Mouse (Mus musculus) brown adipose tissue, adult 24 weeks (tissue): Measurements from ENCODE around the gene Lrrc73. TPM values are rescaled to one million over a fixed set of nuclear protein-coding genes. Genes with fewer than 3 reads are reported as not detected.

Experiments
- H3K27ac ChIP-seq: fragments of 200-500 bp; replicated peaks from 2 replicates; pipeline ENCODE4 v1.5.1; 2012; ENCODE audit warnings: low read depth, mild to moderate bottlenecking, low read length
- H3K4me1 ChIP-seq: fragments of 200-500 bp; 2 replicates; pipeline ENCODE4 v1.6.1; 2012; ENCODE audit warnings: low read length, mixed read lengths; ENCODE audit not compliant: control insufficient read depth, insufficient read depth, insufficient read length
- H3K4me3 ChIP-seq: fragments of 200-500 bp; 2 replicates; pipeline ENCODE4 v1.5.1; 2012; ENCODE audit warnings: low read depth, mild to moderate bottlenecking, low read length, moderate library complexity; ENCODE audit not compliant: insufficient read depth
- polyA plus RNA-seq: library from polyadenylated mRNA; stranded (reverse); fragments of >200 nt; gene quantifications from 2 replicates; pipeline ENCODE4 v1.2.4, GENCODE M21; 2012; ENCODE audit not compliant: missing spikeins, insufficient read depth, insufficient read length

Lrrc73 gene
- not detected in 2 replicates for polyA plus RNA-seq

- no peak within 1 kb of the TSS for H3K27ac ChIP-seq
- peak within 1 kb of the TSS; percentile 49 for H3K4me3 ChIP-seq
- no peaks in the 10 kb centered on the region for H3K4me1 ChIP-seq
Measured at GRCm38 (mm10) chr17:46253452-46254084, at the start of gene Lrrc73. Gene Lrrc73, plus strand, starts transcription at chr17:46253531.

GRCm38 (mm10) chr17:46206676-46207075, 46.7 kb upstream of the Lrrc73 start:
- no peak overlapping the region for H3K27ac ChIP-seq
- H3K4me1 ChIP-seq: no peaks in the 10 kb centered on the region
- no peak overlapping the region for H3K4me3 ChIP-seq

DNA sequence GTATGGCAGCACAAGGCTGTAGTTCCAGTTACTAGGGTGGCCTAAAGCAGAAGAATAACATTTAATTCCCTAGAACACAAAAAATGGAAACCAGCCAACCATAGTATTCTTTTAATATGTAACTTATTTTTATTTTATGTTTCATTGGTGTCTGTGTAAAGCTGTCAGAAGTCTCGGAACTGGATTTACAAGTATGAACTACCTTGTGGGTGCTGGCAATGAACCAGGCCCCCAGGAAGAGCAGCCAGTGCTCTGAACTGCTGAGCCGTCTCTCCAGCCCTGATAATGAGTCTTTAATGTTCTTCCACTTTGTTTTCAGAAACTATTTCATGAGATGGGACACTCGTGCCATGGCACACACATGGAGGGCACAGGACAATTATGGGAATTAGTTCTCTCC, 42.8 kb upstream of the Lrrc73 start:
- H3K27ac ChIP-seq: no peak overlapping the region
- H3K4me1 ChIP-seq: no peaks in the 10 kb centered on the region
- H3K4me3 ChIP-seq: no peak overlapping the region

- H3K4me3 ChIP-seq: no peak overlapping the region
- no peak overlapping the region for H3K27ac ChIP-seq
- no peaks in the 10 kb centered on the region for H3K4me1 ChIP-seq
Measured at GRCm38 (mm10) chr17:46221601-46222000, 31.7 kb upstream of the Lrrc73 start.

GRCm38 (mm10) chr17:46227576-46227975, 25.8 kb upstream of the Lrrc73 start:
- Histone ChIP-seq H3K4me1 (no peaks in the 10 kb centered on the region), H3K27ac (no peak overlapping the region), H3K4me3 (no peak overlapping the region)

GRCm38 (mm10) chr17:46236067-46236466, 17.3 kb upstream of the Lrrc73 start:
- H3K4me1 ChIP-seq: no peaks in the 10 kb centered on the region
- H3K27ac ChIP-seq: no peak overlapping the region
- no peak overlapping the region for H3K4me3 ChIP-seq

- H3K27ac ChIP-seq: no peak overlapping the region
- H3K4me3 ChIP-seq: no peak overlapping the region
- no peaks in the 10 kb centered on the region for H3K4me1 ChIP-seq
Measured at GRCm38 (mm10) chr17:46237079-46237478, 16.3 kb upstream of the Lrrc73 start.

DNA sequence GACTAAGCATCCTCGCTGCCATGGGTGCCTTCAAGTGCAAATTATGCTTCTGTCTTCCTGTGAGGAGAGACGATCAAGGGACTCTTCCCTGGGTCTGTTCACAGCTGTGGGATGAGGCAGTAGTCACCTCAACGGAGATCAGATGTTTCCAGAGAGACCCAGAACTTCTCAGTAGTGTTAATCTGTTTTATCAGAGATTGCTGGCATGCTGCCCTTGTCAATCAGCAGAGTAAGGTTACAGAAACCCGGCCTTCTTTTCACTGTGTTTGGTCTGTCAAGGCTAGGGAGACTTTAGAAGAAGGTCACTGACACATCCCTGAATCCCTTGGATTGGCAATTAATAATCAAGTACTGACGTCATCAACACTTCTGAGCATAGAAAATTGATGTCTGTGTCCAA, 15.9 kb upstream of the Lrrc73 start:
- H3K4me1 ChIP-seq: no peaks in the 10 kb centered on the region
- no peak overlapping the region for H3K4me3 ChIP-seq
- no peak overlapping the region for H3K27ac ChIP-seq

DNA sequence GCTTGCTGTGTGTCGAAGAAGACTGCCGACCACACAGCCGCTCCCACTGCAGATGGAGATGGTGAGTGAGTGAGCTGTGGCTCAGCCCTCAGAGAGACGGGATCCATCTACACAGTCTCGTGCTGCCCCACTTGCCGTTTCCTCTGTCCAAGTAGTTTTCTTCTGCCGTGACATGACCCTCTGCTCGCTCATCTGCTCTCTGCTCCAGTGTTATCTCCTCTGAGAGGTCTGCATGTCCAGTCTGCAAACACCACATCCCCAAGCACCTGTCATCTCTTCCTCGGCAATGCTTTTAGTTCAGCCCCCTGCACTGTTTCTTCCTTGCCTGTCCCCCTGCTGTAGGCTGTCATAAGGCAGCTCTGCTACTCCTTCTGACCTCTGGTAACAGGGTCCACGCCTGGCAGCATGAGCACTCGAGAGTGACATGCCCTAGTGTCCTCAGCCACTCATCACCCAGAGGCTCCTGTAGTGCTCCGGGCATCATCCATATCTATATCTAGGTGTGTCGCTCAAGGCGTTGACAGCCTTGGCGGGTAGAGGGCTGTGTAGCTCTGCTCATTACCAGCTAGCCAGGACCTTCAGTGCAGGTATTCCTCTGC, 13.7 kb upstream of the Lrrc73 start:
- Histone ChIP-seq H3K4me1 (0 out of 2 replicates have a peak, but pooled peaks cover 2% of the 10 kb centered on the region), H3K27ac (no peak overlapping the region), H3K4me3 (no peak overlapping the region)

GRCm38 (mm10) chr17:46241471-46241870, 11.9 kb upstream of the Lrrc73 start:
- no peak overlapping the region for H3K27ac ChIP-seq
- H3K4me3 ChIP-seq: no peak overlapping the region
- H3K4me1 ChIP-seq: 0 out of 2 replicates have a peak, but pooled peaks cover 2% of the 10 kb centered on the region

DNA sequence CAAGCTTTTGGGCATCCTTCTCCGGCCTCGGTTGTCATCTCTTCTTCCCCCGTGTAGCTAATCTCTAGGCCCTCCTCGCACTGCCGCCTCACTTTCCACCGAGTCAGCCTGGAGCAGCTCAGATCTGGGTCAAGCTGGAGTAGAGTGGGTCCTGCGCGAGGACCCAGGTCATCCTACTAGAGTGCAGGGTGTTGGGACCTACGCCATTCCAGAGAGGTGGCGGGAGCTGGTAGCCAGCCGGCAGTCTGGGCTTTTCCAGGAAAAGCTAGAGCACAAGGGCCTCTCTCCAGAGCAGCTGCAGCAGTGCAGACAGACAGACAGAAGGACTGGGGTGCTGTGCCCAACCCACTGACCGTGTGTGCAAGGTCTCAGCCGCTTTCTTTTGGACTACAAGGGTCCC, 11.1 kb upstream of the Lrrc73 start:
- Histone ChIP-seq H3K27ac (no peak overlapping the region), H3K4me3 (no peak overlapping the region), H3K4me1 (peaks cover 8% of the 10 kb centered on the region; the same call in 1 of the 2 replicates)

DNA sequence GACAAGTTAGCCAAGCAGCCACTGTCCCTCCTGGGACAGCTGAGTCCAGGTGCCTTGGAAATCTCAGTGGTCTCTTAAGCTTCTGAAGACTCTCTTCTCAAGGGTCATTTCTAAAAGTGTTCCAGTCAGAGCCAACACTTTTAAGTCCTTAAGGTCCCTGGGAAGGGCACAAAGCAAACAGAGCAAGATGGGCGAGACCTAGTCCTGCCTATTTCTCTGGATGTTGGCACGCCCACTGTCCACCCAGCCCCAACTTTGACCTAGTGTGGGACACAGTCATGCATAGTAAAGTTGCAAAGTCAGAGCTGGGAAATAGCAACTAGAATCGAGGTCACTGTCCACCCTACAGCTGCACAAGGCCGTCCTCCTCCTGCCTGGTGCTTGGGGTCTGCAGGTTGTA, 10.3 kb upstream of the Lrrc73 start:
- Histone ChIP-seq H3K4me1 (peaks cover 8% of the 10 kb centered on the region; the same call in 1 of the 2 replicates), H3K27ac (peak overlapping the region; percentile 68), H3K4me3 (no peak overlapping the region)

DNA sequence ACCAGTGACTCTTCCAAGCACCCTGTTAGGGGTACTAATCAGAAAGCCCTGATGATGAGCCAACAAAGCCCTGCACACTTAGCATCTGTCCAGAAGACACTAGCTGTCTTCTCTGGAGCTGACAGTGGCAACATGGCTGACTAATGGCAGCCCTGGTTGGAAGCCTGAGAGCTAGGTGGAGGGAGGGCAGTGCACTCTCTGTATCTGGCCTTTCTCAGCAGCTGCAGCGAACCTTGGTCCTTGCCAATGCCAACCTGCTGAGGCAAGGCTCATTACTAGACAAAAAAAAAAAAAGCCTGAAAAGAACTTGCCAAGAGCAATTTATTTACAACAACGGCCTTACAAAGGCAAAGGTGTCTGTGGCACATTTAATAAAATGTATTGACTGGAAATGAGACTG, 9.7 kb upstream of the Lrrc73 start:
- Histone ChIP-seq H3K4me3 (no peak overlapping the region), H3K4me1 (peaks cover 8% of the 10 kb centered on the region; the same call in 1 of the 2 replicates), H3K27ac (0 out of 2 replicates have a peak overlapping the region, but pooled peaks have one; percentile 5)

DNA sequence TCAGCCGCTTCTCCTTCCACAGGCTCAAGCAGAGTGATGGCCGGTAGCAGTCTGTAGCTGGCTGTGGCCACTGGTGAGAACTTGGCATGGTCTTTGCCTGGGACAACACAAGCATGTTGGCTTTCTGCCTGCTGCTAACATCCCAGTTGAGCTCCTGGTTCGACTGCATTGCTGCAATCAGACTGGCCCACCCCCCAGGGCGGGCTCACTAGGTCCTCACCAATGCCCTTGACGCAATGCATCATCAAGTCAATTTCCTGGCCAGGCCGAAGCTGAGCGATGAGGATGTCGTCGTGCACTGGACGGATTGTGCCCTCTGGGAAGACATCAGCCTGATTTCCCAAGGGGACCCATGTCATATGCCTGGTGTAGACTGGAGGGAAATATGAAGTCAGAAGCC, 8.8 kb upstream of the Lrrc73 start:
- Histone ChIP-seq H3K4me3 (no peak overlapping the region), H3K27ac (no peak overlapping the region)

GRCm38 (mm10) chr17:46247512-46248188, 5.7 kb upstream of the Lrrc73 start, which contains the start of the genes Polr1c and Yipf3:
Gene Polr1c, minus strand, starts transcription at chr17:46248054.
Gene Yipf3, plus strand, starts transcription at chr17:46248080.
- Histone ChIP-seq H3K4me1 (peaks cover 8% of the 10 kb centered on the region; the same call in 1 of the 2 replicates), H3K4me3 (peak within 1 kb of the TSS; percentile 90), H3K27ac (peak within 1 kb of the TSS; percentile 77)

More for the DNA sequence above, 8.8 kb upstream of the Lrrc73 start:
- peaks cover 8% of the 10 kb centered on the region; the same call in 1 of the 2 replicates for H3K4me1 ChIP-seq
